Mouse (Mus musculus) spleen, adult 10 weeks (tissue): ENCODE measurements around the gene Tgm5. TPM values are rescaled to one million over a fixed set of nuclear protein-coding genes. Genes with fewer than 3 reads are reported as not detected.

Experiments
- polyA plus RNA-seq: library from polyadenylated mRNA; stranded (reverse); fragments of 350-450 nt; fragmentation: Illumina TruSeq; extraction: RNeasy Lipid Tissue Mini Kit (QIAGEN cat#74804); gene quantifications from one replicate; pipeline ENCODE4 v1.2.3, GENCODE M21; 2015; ENCODE audit warnings: low replicate concordance; ENCODE audit not compliant: insufficient read depth

Gene Tgm5
- polyA plus RNA-seq = not detected

GRCm38 (mm10) chr2:121085480-121086185, at the start of gene Tgm5:
Gene Tgm5, minus strand, starts transcription at chr2:121085841.

GRCm38 (mm10) chr2:121109695-121110094, 24.1 kb upstream of the Tgm5 start, which contains the start of gene Tgm7:
Gene Tgm7, minus strand, starts transcription at chr2:121109795.

DNA sequence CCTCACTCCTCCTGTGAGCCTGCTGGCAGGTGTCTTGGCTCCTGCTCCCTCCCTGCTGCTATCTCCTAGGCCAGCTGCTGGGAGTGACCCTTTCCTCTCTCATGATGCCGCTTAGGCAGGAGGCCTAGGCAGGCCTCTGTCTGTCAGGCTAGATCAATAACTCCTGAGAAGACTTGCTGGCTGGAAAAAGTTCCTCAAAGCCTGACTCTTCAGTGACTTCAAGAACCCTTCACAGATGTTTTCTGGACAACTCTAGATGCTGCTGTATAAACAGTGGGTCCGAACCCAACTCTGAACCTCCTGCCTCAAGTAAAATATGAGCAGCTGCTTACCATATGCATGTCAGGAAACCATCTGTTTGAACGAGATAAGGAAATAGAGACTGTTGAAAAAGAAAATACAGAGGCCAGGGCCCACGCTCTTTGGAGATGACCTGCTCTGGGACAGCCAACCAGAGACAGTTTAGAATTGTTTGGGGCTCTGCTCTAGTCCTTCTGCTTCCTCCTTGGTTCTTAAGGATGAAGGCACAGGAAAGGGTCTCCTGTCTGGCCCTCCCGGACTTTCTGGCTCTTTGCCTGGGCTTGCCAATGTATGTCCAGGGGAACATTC, 48.8 kb downstream of the Tgm5 start, which contains the start of gene Epb42:
Gene Epb42 (minus strand): TSS at position 340 of the 609 bp plus-strand sequence.

DNA sequence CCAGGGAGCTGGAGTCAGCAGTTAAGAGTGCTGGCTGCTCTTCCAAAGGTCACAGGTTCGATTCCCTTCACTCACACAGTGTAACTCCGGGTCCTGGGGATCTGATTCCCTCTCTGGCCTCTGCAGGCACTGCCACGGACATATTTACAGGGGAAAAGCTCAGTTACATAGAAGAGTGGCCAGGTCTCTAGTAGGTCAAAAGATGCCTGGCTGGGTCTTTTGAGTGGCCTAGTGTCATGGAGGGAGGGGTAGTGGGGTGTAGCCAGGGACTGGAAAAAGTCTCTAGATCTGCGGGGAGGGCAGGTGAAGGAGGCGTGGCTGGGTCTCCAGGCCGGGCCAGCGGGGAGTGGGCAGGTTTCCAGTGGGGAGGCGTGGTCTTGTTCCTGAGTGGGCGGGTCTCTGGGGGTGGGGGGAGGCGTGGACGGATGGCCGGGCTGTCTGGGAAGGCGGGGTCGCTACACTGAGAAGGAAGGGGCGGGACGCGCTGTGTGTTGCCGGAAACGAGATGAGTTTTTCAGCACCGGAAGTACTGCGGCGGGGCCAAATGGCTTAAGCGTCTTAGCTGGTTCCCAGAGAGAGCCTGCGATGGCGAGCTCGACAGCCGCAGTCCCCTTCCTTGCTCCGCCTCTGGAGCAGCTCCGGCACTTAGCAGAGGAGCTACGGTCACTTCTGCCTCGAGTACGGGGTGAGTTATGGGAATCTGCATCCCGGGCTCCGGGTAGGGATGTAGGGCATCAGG, 77.5 kb downstream of the Tgm5 start, which contains the start of gene Ccndbp1:
Gene Ccndbp1 (plus strand): TSS at position 479 of the 739 bp plus-strand sequence.

Other genes with a start within 250 kb of the Tgm5 start
- 14.7 TPM for gene Cdan1, start 235.7 kb downstream of the Tgm5 start, polyA plus RNA-seq
- gene Ttbk2, start 235.2 kb downstream of the Tgm5 start, polyA plus RNA-seq = 5.8 TPM
- gene Ubr1, start 115.1 kb downstream of the Tgm5 start, polyA plus RNA-seq = 39.1 TPM
- 27.3 TPM for gene Tmem62, start 108.8 kb downstream of the Tgm5 start, polyA plus RNA-seq
- gene Ccndbp1, start 77.4 kb downstream of the Tgm5 start, polyA plus RNA-seq = 139 TPM
- 32.6 TPM for gene Epb42, start 48.8 kb downstream of the Tgm5 start, polyA plus RNA-seq
- 0.11 TPM for gene Tgm7, start 24.0 kb upstream of the Tgm5 start, polyA plus RNA-seq
- 29.3 TPM for gene Adal, start 54.6 kb upstream of the Tgm5 start, polyA plus RNA-seq
- 9.2 TPM for gene Lcmt2, start 54.8 kb upstream of the Tgm5 start, polyA plus RNA-seq
- gene Tubgcp4, start 84.8 kb upstream of the Tgm5 start, polyA plus RNA-seq = 83.3 TPM
- gene Zscan29, start 85.3 kb upstream of the Tgm5 start, polyA plus RNA-seq = 20.4 TPM
- 42.3 TPM for gene Trp53bp1, start 185.6 kb upstream of the Tgm5 start, polyA plus RNA-seq
- gene Map1a, start 203.8 kb upstream of the Tgm5 start, polyA plus RNA-seq = 1.1 TPM